Mouse (Mus musculus) cerebellum, postnatal 4 days (tissue): Measurements from ENCODE around the gene Cuedc1.

ENCODE experiments used
- DNase-seq, 2 experiments: peaks; one replicate each; pipeline ENCODE4 v3.0.0; 2022; ENCODE audit warnings: low spot score in 2 of 2, mixed read lengths in 1 of 2

The Cuedc1 gene

DNA sequence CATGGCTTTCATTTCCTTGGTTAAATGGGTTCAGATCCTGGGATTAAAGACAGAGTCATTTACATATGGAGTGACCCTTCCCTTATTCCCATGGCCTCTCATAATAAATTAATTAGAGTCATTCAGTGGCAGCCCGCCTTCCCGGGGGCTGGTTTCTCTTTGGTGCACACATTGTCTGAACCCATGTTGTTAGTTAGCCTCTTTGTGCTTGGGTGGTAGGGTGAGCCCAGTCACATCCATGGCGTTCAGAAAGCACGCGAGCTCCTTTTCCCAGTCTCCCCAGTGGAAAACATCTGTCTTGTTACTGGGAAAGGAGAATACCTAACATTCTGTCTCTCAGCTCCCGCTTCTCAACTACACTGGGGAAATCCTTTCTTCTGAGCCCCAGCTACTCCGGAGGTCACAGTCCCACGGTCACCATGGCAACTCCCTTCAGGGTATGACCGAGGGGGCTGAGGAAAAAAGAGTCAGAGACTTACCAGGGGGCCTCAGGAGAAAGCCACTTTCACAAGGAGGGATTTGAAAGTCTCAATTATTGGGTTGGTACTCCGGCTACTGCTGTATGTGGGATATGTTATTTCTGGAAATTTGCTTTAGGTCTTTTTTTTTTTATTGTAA is 143.0 kb downstream of the Cuedc1 start:
- no peak for DNase-seq

- DNase-seq = no peak
Measured at GRCm38 (mm10) chr11:88241468-88242301, 143.8 kb downstream of the Cuedc1 start.
